23 mouse cellular contexts compared by ENCODE assay signal in genomic region chr8:47279898-47280297, GRCm38 (mm10).
DNase-seq lines count a peak whose midpoint lies in the region; ATAC-seq lines count a peak whose summit lies in the region.
"Had no signal": no experiment of that assay in that cellular context is flagged by ENCODE, and none has a peak within 500 bp of the region (broad histone marks: within the 10 kb centered on the region; RNA-seq: fewer than 3 reads in every experiment).

No protein-coding gene starts in this region.

- peak; percentile 12 for DNase-seq in cerebellum, adult 9-10 months
- DNase-seq in cerebellum, postnatal 14 days = no peak
- no peak for DNase-seq in heart, postnatal 36 days
- DNase-seq in midbrain, embryonic 10.5 days (ENCODE audit: low spot score) = no peak
- no peak for DNase-seq in spleen, postnatal 10 days (ENCODE audit: low spot score in 2 of 2)
- DNase-seq: cerebellum, postnatal 10 days; embryo, embryonic 11 days; gastrocnemius, postnatal 14 days; heart, adult 2 months; right cerebral cortex, postnatal 14 days; thymus, postnatal 14 days had no signal

- H3K36me3 ChIP-seq in heart, embryonic 13.5 days = no peaks in the 10 kb centered on the region
- 0 out of 2 replicates have a peak, but pooled peaks cover 3% of the 10 kb centered on the region for H3K36me3 ChIP-seq in midbrain, embryonic 12.5 days
- peaks cover 40% of the 10 kb centered on the region for H3K36me3 ChIP-seq in midbrain, embryonic 10.5 days
- H3K36me3 ChIP-seq in midbrain, embryonic 15.5 days (replicated peaks) = no peaks in the 10 kb centered on the region
- H3K36me3 ChIP-seq: embryonic facial prominence, embryonic 15.5 days; G1E; limb, embryonic 13.5 days had no signal

- H3K4me3 ChIP-seq in heart, embryonic 13.5 days = no peak overlapping the region
- H3K4me3 ChIP-seq in midbrain, embryonic 12.5 days = no peak overlapping the region
- H3K4me3 ChIP-seq in midbrain, embryonic 10.5 days = no peak overlapping the region
- no peak overlapping the region for H3K4me3 ChIP-seq in midbrain, embryonic 15.5 days
- H3K4me3 ChIP-seq: embryonic facial prominence, embryonic 15.5 days; heart, adult 2 months; limb, embryonic 13.5 days had no signal

- no peak for ATAC-seq in heart, embryonic 13.5 days (ENCODE audit: extremely low read depth, insufficient number of reproducible peaks, low FRiP score, low TSS enrichment)
- ATAC-seq in midbrain, embryonic 12.5 days (ENCODE audit: low FRiP score, low read depth) = no peak
- no peak for ATAC-seq in midbrain, embryonic 15.5 days (replicated peaks)
- ATAC-seq: CD4-positive, CD25-positive, alpha-beta regulatory T cell, adult 4 months; forebrain, embryonic 14.5 days; intestine, postnatal 0 days; lung, postnatal 0 days had no signal

- no peaks in the 10 kb centered on the region for H3K9me3 ChIP-seq in heart, embryonic 13.5 days
- H3K9me3 ChIP-seq in midbrain, embryonic 12.5 days = no peaks in the 10 kb centered on the region
- H3K9me3 ChIP-seq in midbrain, embryonic 10.5 days (replicated peaks) = no peaks in the 10 kb centered on the region
- H3K9me3 ChIP-seq in midbrain, embryonic 15.5 days = no peaks in the 10 kb centered on the region
- H3K9me3 ChIP-seq: embryonic facial prominence, embryonic 15.5 days; G1E; limb, embryonic 13.5 days had no signal

- no peaks in the 10 kb centered on the region for H3K27me3 ChIP-seq in heart, embryonic 13.5 days (replicated peaks)
- no peaks in the 10 kb centered on the region for H3K27me3 ChIP-seq in midbrain, embryonic 12.5 days
- H3K27me3 ChIP-seq in midbrain, embryonic 10.5 days (ENCODE audit: low read depth, poor library complexity, severe bottlenecking) = no peaks in the 10 kb centered on the region
- H3K27me3 ChIP-seq in midbrain, embryonic 15.5 days (replicated peaks) = no peaks in the 10 kb centered on the region
- H3K27me3 ChIP-seq: embryonic facial prominence, embryonic 15.5 days; limb, embryonic 13.5 days had no signal

- no peak overlapping the region for H3K27ac ChIP-seq in heart, embryonic 13.5 days (replicated peaks)
- peak overlapping the region; percentile 46 for H3K27ac ChIP-seq in midbrain, embryonic 12.5 days (replicated peaks)
- H3K27ac ChIP-seq in midbrain, embryonic 10.5 days (replicated peaks) = no peak overlapping the region; the same call in 1 of the 2 replicates
- 0 out of 2 replicates have a peak overlapping the region, but pooled peaks have one; percentile 32 for H3K27ac ChIP-seq in midbrain, embryonic 15.5 days
- H3K27ac ChIP-seq: embryonic facial prominence, embryonic 15.5 days; heart, adult 2 months; kidney, postnatal 0 days; limb, embryonic 13.5 days; liver, embryonic 14.5 days had no signal

- H3K9ac ChIP-seq in heart, embryonic 13.5 days = no peak overlapping the region
- H3K9ac ChIP-seq in midbrain, embryonic 12.5 days (replicated peaks) = no peak overlapping the region
- no peak overlapping the region for H3K9ac ChIP-seq in midbrain, embryonic 15.5 days
- H3K9ac ChIP-seq: embryonic facial prominence, embryonic 15.5 days; limb, embryonic 13.5 days; liver, embryonic 14.5 days had no signal

- WGBS in heart, embryonic 13.5 days = 45% methylated on average over 10 of the region's 10 CpGs
- WGBS in midbrain, embryonic 12.5 days = 70% methylated on average over 10 of the region's 10 CpGs
- 90% methylated on average over 10 of the region's 10 CpGs for WGBS in midbrain, embryonic 10.5 days
- WGBS in midbrain, embryonic 15.5 days = 46% methylated on average over 10 of the region's 10 CpGs

- intact Hi-C loops in heart, postnatal 36 days (cut with DNase I) = no loop called here

- peaks cover 50% of the 10 kb centered on the region for H3K4me1 ChIP-seq in heart, embryonic 13.5 days
- H3K4me1 ChIP-seq in midbrain, embryonic 12.5 days = peaks cover 76% of the 10 kb centered on the region
- peaks cover 82% of the 10 kb centered on the region for H3K4me1 ChIP-seq in midbrain, embryonic 10.5 days
- H3K4me1 ChIP-seq in midbrain, embryonic 15.5 days = peaks cover 78% of the 10 kb centered on the region

- H3K4me2 ChIP-seq in heart, embryonic 13.5 days = 0 out of 2 replicates have a peak overlapping the region, but pooled peaks have one; percentile 13
- H3K4me2 ChIP-seq in midbrain, embryonic 12.5 days (replicated peaks) = peak overlapping the region; percentile 13
- H3K4me2 ChIP-seq in midbrain, embryonic 15.5 days = peak overlapping the region; percentile 24
- H3K4me2 ChIP-seq: embryonic facial prominence, embryonic 15.5 days; limb, embryonic 13.5 days had no signal

Comparison
In these comparisons a context has a peak if more than half of its experiments do, and no peak if none do; other contexts are left out.
1. H3K27ac ChIP-seq: peak in midbrain, embryonic 12.5 days (single experiment) and midbrain, embryonic 15.5 days (single experiment); none in heart, embryonic 13.5 days (single experiment) and midbrain, embryonic 10.5 days (single experiment).
2. Peak in every context shown above with its lines, with median percentiles within 50 percentile points of each other: H3K4me2 ChIP-seq.